Mouse (Mus musculus) G1E (cell line): ENCODE measurements around the gene Vamp8. TPM values are rescaled to one million over a fixed set of nuclear protein-coding genes. Genes with fewer than 3 reads are reported as not detected.

Source experiments
- ATAC-seq: 2 replicates; pipeline ENCODE4 v1.8.0; 2016; ENCODE audit warnings: mild to moderate bottlenecking; ENCODE audit not compliant: insufficient number of reproducible peaks, poor library complexity, low FRiP score, severe bottlenecking; ENCODE audit errors: extremely low read depth
- DNase-seq: peaks from one replicate; pipeline ENCODE4 v3.0.0; 2012; ENCODE audit warnings: low spot score
- H3K27me3 ChIP-seq: 2 replicates; pipeline ENCODE4 v1.6.1; 2012; ENCODE audit warnings: mild to moderate bottlenecking, low read length, inconsistent platforms; ENCODE audit not compliant: insufficient read depth
- H3K36me3 ChIP-seq: replicated peaks from 2 replicates; pipeline ENCODE3; 2012; ENCODE audit warnings: mild to moderate bottlenecking, inconsistent platforms
- H3K4me1 ChIP-seq: 2 replicates; pipeline ENCODE4 v1.6.1; 2012; ENCODE audit warnings: low read depth, low read length, inconsistent platforms, mixed read lengths; ENCODE audit not compliant: insufficient read depth
- H3K4me3 ChIP-seq: 2 replicates; pipeline ENCODE4 v1.5.1; 2012; ENCODE audit warnings: low read depth, mild to moderate bottlenecking, inconsistent platforms, low read length, moderate library complexity, mixed read lengths
- H3K9me3 ChIP-seq: replicated peaks from 2 replicates; pipeline ENCODE4 v1.6.1; 2012; ENCODE audit warnings: inconsistent platforms
- CTCF ChIP-seq: IDR thresholded peaks from 2 replicates; pipeline ENCODE4 v1.5.1; 2012; ENCODE audit warnings: low read depth, low read length, inconsistent platforms, mixed read lengths
- GATA1 ChIP-seq: IDR thresholded peaks from 2 replicates; pipeline ENCODE4 v1.6.1; 2012; ENCODE audit warnings: borderline replicate concordance, low read length, inconsistent platforms, mixed read lengths
- GATA2 ChIP-seq: IDR thresholded peaks from 2 replicates; pipeline ENCODE4 v1.6.1; 2012; ENCODE audit warnings: low read depth, low read length, inconsistent platforms, borderline replicate concordance
- POLR2AphosphoS5 ChIP-seq: IDR thresholded peaks from 2 replicates; pipeline ENCODE4 v1.6.1; 2012; ENCODE audit warnings: low read depth, low read length, inconsistent platforms; ENCODE audit not compliant: insufficient replicate concordance
- TAL1 ChIP-seq: conservative IDR thresholded peaks from 2 replicates; pipeline ENCODE4 v1.6.1; 2012; ENCODE audit warnings: low read depth, low read length, inconsistent platforms, mixed read lengths
- polyA plus RNA-seq: library from polyadenylated mRNA; stranded (reverse); fragments of >175 nt; gene quantifications from 2 replicates; pipeline ENCODE4 v1.2.3, GENCODE M21; 2012
- total RNA-seq, 2 experiments: library from RNA; stranded (forward) in 1 of 2; stranded (reverse) in 1 of 2; fragments of 200-1000 nt in 1 of 2; fragments of >200 nt in 1 of 2; fragmentation: Nextera tagmentation in 1 of 2; gene quantifications; 2 replicates each; pipeline ENCODE4 v1.2.3; 2014 to 2017

The Vamp8 gene
- total and polyA plus RNA-seq, 3 experiments = 58.1 to 516 (median 261) TPM

DNA sequence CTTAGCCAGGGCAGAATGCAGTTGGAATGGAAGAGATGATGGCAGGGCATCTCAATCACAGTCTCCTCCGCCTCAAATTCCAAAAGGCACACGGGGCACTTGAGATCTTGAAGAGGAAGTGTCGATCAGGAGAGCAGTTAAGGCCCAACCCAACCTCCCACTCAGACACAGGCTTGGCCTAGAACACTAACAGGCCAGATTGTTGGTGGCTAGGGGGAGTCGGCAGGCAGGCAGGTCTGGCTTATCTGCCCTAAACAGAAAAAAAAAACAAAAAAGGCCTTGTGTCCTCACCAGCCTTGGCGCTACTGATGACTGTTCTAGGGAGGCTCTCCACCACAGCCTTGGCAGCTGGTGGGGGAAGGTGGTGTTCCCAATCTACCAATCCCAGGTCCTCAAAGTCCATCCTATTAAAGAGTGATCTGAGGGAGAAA is 29.4 kb downstream of the Vamp8 start:
- H3K36me3 ChIP-seq = peaks cover 50% of the 10 kb centered on the region
- peaks cover 2% of the 10 kb centered on the region; the same call in 1 of the 2 replicates for H3K27me3 ChIP-seq
- H3K4me3 ChIP-seq = peak overlapping the region; percentile 77
- H3K4me1 ChIP-seq = peaks cover 74% of the 10 kb centered on the region
- TF ChIP-seq GATA2 = no peak
- peak; percentile 48; the same call in 1 of the 2 replicates for TF ChIP-seq TAL1
- TF ChIP-seq POLR2AphosphoS5 = no peak
- no peaks in the 10 kb centered on the region for H3K9me3 ChIP-seq
- peak; percentile 38 for ATAC-seq
- DNase-seq = peak; percentile 64

DNA sequence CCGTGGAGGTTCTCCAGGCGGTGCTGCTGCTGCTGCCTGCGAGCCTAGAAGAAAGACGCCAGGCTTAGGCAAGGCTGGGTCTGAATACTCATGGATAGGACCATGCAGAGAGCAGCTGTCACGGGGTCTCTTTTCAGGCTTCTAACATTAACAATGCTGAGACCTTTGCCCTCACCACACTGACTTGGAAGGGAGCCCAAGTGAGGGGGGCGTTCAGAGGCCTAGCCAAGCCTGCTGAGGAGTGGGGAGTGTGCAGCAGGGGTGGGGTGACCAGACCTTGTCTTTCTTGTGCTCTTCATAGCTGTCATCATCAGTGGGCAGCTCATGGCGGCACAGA is 29.9 kb downstream of the Vamp8 start:
- ATAC-seq (no peak), DNase-seq (no peak)
- Histone ChIP-seq H3K4me1 (peaks cover 79% of the 10 kb centered on the region), H3K9me3 (no peaks in the 10 kb centered on the region), H3K27me3 (peaks cover 4% of the 10 kb centered on the region; the same call in 1 of the 2 replicates), H3K4me3 (peak overlapping the region; percentile 77; the same call in 1 of the 2 replicates), H3K36me3 (peaks cover 52% of the 10 kb centered on the region)
- TF ChIP-seq GATA1 (no peak), POLR2AphosphoS5 (no peak), GATA2 (no peak)

DNA sequence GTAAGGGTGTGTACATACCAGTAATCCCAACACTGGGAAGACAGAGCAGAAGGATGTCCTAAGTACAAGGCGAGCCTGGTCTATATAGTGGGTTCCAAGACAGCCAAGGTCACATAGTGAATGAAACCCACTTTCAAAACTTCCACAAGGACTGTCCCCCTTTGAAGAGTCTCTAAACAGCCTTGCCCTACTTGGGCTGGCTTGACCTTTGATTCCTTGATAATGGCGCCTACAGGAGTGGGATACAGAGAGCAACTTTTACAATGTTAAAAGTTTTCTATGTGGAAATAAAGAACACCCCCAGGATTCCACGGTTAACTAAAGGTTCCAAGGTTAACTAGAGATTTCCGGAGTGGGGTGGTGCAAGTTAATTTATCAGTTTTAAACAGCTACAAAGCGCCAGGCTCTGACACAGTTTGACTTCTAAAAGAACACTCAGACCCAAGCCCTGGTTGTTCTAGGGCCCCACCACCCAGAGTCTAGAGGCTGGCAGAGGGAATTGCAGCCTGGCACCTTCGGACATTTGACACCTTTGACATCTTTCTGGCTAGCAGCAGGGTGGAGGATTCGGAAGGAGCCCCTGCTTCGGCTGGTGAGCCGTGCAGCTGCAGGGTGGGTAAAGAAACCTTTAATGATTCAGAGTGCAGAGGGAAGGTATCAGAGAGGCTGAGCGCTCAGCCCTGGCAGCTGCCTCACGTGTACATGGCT is 30.5 kb downstream of the Vamp8 start:
- H3K27me3 ChIP-seq = peaks cover 5% of the 10 kb centered on the region; the same call in 1 of the 2 replicates
- DNase-seq (no peak), ATAC-seq (no peak)
- peaks cover 53% of the 10 kb centered on the region for H3K36me3 ChIP-seq
- peak overlapping the region; percentile 77; the same call in 1 of the 2 replicates for H3K4me3 ChIP-seq
- TF ChIP-seq POLR2AphosphoS5 = no peak
- TF ChIP-seq TAL1 = no peak
- TF ChIP-seq GATA2 = no peak
- TF ChIP-seq CTCF = no peak
- no peaks in the 10 kb centered on the region for H3K9me3 ChIP-seq
- peaks cover 81% of the 10 kb centered on the region for H3K4me1 ChIP-seq

DNA sequence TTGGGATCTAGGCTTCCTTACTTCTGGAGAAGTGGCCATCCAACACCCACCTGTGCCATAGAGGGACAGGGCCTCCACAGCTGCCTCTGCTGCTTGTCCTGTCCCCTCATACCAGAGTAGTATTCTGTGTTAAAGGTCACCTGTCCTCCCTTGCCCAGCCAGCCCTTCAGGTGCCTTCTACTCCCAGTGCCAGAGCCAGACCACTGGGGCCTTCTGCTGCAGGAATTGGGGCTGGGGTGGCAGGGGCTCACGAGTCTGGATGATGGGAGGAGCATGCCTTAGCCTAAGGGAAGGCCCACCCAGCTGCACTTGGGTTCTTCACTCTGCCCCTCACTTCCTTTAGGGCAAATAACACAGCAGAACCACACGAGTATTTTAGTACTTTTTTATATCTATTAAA is 31.2 kb downstream of the Vamp8 start:
- ATAC-seq (no peak), DNase-seq (no peak)
- peaks cover 9% of the 10 kb centered on the region; the same call in 1 of the 2 replicates for H3K27me3 ChIP-seq
- peak overlapping the region; percentile 7; the same call in 1 of the 2 replicates for H3K4me3 ChIP-seq
- no peak for TF ChIP-seq GATA1
- TF ChIP-seq TAL1 = no peak
- TF ChIP-seq POLR2AphosphoS5 = no peak
- TF ChIP-seq GATA2 = no peak
- TF ChIP-seq CTCF = no peak
- peaks cover 58% of the 10 kb centered on the region for H3K36me3 ChIP-seq
- no peaks in the 10 kb centered on the region for H3K9me3 ChIP-seq
- H3K4me1 ChIP-seq = peaks cover 86% of the 10 kb centered on the region

DNA sequence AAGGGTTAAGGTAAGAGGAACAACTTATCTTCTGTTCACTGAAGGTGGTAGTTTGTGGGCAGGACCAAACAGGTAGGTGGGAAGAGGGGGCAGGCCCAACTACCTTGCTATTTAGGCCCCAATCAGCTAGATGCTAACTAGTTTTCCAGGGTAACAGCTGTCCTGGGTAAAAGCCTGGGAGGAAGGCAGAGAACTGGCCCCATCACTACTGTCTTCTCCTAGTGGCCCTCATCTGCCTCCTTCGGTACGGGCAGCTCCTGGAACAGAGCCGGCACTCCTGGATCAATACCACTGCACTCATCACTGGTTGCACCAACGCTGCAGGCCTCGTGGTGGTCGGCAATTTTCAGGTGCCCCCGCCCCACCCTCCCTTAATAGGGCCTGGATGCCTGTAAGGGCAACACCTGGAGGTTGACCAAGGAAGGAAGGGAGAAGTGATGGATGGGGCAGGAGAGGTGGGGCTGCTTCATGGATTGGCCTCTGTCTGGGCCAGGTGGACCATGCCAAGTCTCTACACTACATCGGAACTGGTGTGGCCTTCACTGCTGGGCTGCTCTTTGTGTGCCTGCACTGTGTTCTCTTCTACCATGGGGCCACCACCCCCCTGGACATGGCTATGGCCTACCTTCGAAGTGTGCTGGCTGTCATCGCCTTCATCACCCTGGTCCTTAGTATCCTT is 32.3 kb downstream of the Vamp8 start:
- ATAC-seq (no peak), DNase-seq (no peak)
- H3K27me3 ChIP-seq = peaks cover 9% of the 10 kb centered on the region; the same call in 1 of the 2 replicates
- peaks cover 68% of the 10 kb centered on the region for H3K36me3 ChIP-seq
- TF ChIP-seq CTCF (no peak), GATA1 (no peak), GATA2 (no peak), POLR2AphosphoS5 (no peak), TAL1 (no peak)
- H3K4me3 ChIP-seq = peak overlapping the region; percentile 54; the same call in 1 of the 2 replicates
- peaks cover 86% of the 10 kb centered on the region for H3K4me1 ChIP-seq
- H3K9me3 ChIP-seq = no peaks in the 10 kb centered on the region

DNA sequence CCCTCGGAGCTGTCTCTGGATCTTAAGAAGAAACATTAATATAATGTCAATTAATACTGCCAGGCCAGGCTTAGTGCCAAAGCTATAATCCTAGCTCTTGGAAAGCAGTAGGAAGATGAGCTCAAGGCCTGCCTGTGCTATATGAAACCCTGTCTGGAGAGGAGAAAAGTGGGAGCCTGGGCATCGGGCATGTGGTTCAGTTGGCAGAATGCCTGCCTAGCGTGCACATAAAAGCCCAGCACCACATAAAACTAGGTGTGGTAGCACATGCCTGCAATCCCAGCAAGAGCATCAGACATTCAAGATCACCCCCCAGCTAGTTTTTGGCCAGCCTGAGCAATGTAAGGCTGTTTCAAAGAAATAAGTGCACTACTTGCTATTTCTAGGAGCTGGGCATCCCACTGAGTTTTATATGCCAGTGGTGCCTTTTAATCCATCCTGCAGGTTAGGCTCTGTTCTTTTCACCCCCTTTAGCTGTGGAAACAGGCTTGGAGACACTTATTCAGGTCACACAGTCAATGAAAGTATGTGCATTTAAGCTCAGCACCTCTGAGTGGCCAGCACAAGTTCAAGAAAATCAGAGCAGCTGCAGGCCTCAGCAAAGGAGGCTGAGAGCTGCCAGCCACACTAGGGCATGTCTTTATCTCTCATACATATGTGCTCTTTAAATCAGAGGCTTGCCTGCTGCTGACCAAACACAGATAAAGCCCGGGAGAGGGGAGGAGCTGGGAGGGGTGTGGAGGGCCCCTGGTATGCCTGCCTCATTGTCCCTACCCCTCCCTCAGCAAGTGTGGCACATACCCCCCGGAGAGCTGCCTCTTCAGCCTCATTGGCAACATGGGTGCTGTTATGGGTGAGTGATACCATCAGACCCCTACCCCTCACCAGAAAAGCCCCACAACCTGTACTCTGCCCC is 33.1 kb downstream of the Vamp8 start:
- Histone ChIP-seq H3K27me3 (peaks cover 9% of the 10 kb centered on the region; the same call in 1 of the 2 replicates), H3K4me3 (peak overlapping the region; percentile 54; the same call in 1 of the 2 replicates), H3K9me3 (no peaks in the 10 kb centered on the region), H3K36me3 (peaks cover 76% of the 10 kb centered on the region), H3K4me1 (peaks cover 89% of the 10 kb centered on the region)
- TF ChIP-seq TAL1 (peak; percentile 89), CTCF (no peak)
- ATAC-seq = peak; percentile 67
- DNase-seq = peak; percentile 68
